Mouse (Mus musculus) CD4-positive naive resting alpha-beta T cell, adult 76 days (primary cell): Measurements from ENCODE around the gene 4931417E11Rik. TPM values are rescaled to one million over a fixed set of nuclear protein-coding genes. Genes with fewer than 3 reads are reported as not detected.

Source experiments
- total RNA-seq: library from RNA; stranded (reverse); gene quantifications from one replicate; pipeline ENCODE4 v1.2.4, GENCODE M21; 2023

The 4931417E11Rik gene
- not detected for total RNA-seq

GRCm38 (mm10) chr6:73469567-73469966 lies at the start of gene 4931417E11Rik:
Gene 4931417E11Rik, minus strand, starts transcription at chr6:73469667.

Other genes with a start within 250 kb of the 4931417E11Rik start
- not detected for gene Dnah6, start 248.0 kb downstream of the 4931417E11Rik start, total RNA-seq
- 36.5 TPM for gene Suclg1, start 221.3 kb downstream of the 4931417E11Rik start, total RNA-seq